Mouse (Mus musculus) myocyte (in vitro differentiated cells): ENCODE measurements around the gene Ciz1.

ENCODE experiments used
- CEBPB ChIP-seq: IDR thresholded peaks from 2 replicates; pipeline ENCODE4 v1.6.1; 2011; ENCODE audit warnings: mild to moderate bottlenecking, moderate library complexity; ENCODE audit not compliant: poor library complexity, insufficient read depth, severe bottlenecking
- E2F4 ChIP-seq: IDR thresholded peaks from one replicate; pipeline ENCODE4 v1.6.1; 2011; ENCODE audit warnings: mild to moderate bottlenecking, control low read depth, moderate library complexity; ENCODE audit not compliant: insufficient read depth
- POLR2A ChIP-seq: IDR thresholded peaks from one replicate; pipeline ENCODE4 v1.6.1; 2011; ENCODE audit warnings: low read depth, mild to moderate bottlenecking, control low read depth, moderate library complexity; ENCODE audit not compliant: insufficient read length
- POLR2AphosphoS2 ChIP-seq: IDR thresholded peaks from one replicate; pipeline ENCODE4 v1.6.1; 2011; ENCODE audit warnings: low read depth, control low read depth; ENCODE audit not compliant: insufficient read length
- REST ChIP-seq: IDR thresholded peaks from one replicate; pipeline ENCODE4 v1.6.1; 2011; ENCODE audit warnings: mild to moderate bottlenecking, control low read depth, moderate library complexity; ENCODE audit not compliant: insufficient read depth, insufficient read length
- TCF12 ChIP-seq: IDR thresholded peaks from one replicate; pipeline ENCODE4 v1.6.1; 2011; ENCODE audit warnings: mild to moderate bottlenecking, control low read depth; ENCODE audit not compliant: poor library complexity, insufficient read depth, severe bottlenecking
- USF1 ChIP-seq: IDR thresholded peaks from one replicate; pipeline ENCODE4 v1.6.1; 2011; ENCODE audit warnings: low read depth, mild to moderate bottlenecking, control low read depth, moderate library complexity

DNA sequence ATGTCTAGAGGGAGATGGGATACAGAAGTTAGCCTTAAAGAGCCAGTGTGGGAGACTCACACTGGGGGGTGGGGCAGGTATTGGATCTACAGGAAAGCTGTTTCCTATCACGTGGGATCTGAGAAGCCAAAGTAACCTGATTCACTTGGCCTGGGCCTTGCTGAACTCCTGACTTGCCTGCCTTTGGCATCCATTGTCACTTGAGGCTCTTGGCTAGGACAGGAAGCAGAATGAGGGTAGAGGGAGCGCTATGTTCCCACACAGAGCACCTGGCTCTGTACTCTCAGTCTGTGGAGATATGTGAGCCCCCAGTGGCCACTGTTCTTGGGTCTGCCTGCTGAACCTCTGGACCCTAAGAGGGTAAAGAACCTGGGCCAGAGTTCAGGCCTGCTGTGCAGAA lies 64.4 kb downstream of the Ciz1 start:
- TF ChIP-seq POLR2A (no peak), E2F4 (no peak), REST (no peak), USF1 (no peak), POLR2AphosphoS2 (no peak), CEBPB (no peak), TCF12 (no peak)
